Mouse (Mus musculus) stomach, postnatal 0 days (tissue): ENCODE measurements around the gene Gda. TPM values are rescaled to one million over a fixed set of nuclear protein-coding genes. Genes with fewer than 3 reads are reported as not detected.

Experiments used
- ATAC-seq: fragments of 200-750 bp; cut with Nextera tagmentation; 2 replicates; pipeline ENCODE4 v1.8.0; 2017; ENCODE audit not compliant: low FRiP score, low TSS enrichment
- DNase-seq: peaks from one replicate; pipeline ENCODE4 v3.0.0-alpha.2; 2016; ENCODE audit warnings: low spot score
- H3K27ac ChIP-seq: fragments of 300-500 bp; sonication (generic); replicated peaks from 2 replicates; pipeline ENCODE4 v1.5.1; 2014; ENCODE audit warnings: mild to moderate bottlenecking, control low read depth
- H3K27me3 ChIP-seq: fragments of 300-500 bp; sonication (generic); 2 replicates; pipeline ENCODE4 v1.6.1; 2014; ENCODE audit warnings: low read length; ENCODE audit not compliant: control insufficient read depth, insufficient read depth
- H3K36me3 ChIP-seq: fragments of 300-500 bp; sonication (generic); 2 replicates; pipeline ENCODE4 v1.6.1; 2014; ENCODE audit warnings: low read length, mixed read lengths; ENCODE audit not compliant: control insufficient read depth, insufficient read depth
- H3K4me1 ChIP-seq: fragments of 300-500 bp; sonication (generic); replicated peaks from 2 replicates; pipeline ENCODE4 v1.6.1; 2014; ENCODE audit warnings: antibody characterized with exemption; ENCODE audit not compliant: control insufficient read depth, insufficient read depth
- H3K4me2 ChIP-seq: fragments of 300-500 bp; sonication (generic); replicated peaks from 2 replicates; pipeline ENCODE4 v1.6.1; 2014; ENCODE audit warnings: low read depth, mild to moderate bottlenecking, control low read depth, moderate library complexity
- H3K4me3 ChIP-seq: fragments of 300-500 bp; sonication (generic); 2 replicates; pipeline ENCODE4 v1.5.1; 2014; ENCODE audit warnings: low read depth, low read length, control low read depth
- H3K9ac ChIP-seq: fragments of 300-500 bp; sonication (generic); 2 replicates; pipeline ENCODE4 v1.6.1; 2014; ENCODE audit warnings: mild to moderate bottlenecking, low read length, control low read depth, mixed read lengths
- H3K9me3 ChIP-seq: fragments of 300-500 bp; sonication (generic); 2 replicates; pipeline ENCODE4 v1.6.1; 2016; ENCODE audit warnings: low read length; ENCODE audit not compliant: control insufficient read depth
- CTCF ChIP-seq: IDR thresholded peaks from 2 replicates; pipeline ENCODE4 v1.5.1; 2016; ENCODE audit warnings: antibody characterized with exemption, low read depth, mild to moderate bottlenecking, moderate library complexity
- EP300 ChIP-seq: optimal IDR thresholded peaks from 2 replicates; pipeline ENCODE3; 2016; ENCODE audit warnings: antibody characterized with exemption
- WGBS: fragments of 180-500 bp; shearing (Covaris S2); extraction: QIAGEN DNeasy Blood & Tissue Kit; methylation state at CpG from one replicate; pipeline ENCODE4 v1.1.7; 2014; 5-methylcytosine and 5-hydroxymethylcytosine counted together
- polyA plus RNA-seq: library from polyadenylated mRNA; unstranded; fragments of >200 nt; fragmentation: Nextera tagmentation; extraction: Ambion mirVana; gene quantifications from 2 replicates; pipeline ENCODE4 v1.2.1, GENCODE M21; 2015

The Gda gene
- polyA plus RNA-seq, 1 experiment from 2014 or later, result 0.22 TPM

DNA sequence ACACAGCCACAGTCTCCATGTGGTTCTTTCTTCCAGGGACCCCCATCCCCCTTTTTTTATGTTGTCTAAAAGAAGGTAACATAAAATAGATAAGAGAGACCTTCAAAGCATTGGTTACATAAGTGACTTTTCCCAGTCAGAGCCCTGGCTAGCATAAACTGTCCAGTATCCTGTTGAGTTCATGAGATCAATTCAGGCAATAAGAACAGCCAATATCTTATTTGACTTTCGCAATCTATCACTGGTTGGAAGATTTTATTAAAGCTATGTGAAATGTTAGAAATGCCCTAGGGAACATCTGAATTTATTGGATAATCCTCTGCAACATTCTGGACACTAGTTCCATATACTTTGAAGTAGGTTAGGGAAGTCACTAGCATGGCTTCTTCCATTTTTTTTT is 7.8 kb upstream of the Gda start:
- TF ChIP-seq EP300 (no peak), CTCF (no peak)
- Histone ChIP-seq H3K27ac (no peak overlapping the region), H3K9ac (no peak overlapping the region), H3K4me1 (no peaks in the 10 kb centered on the region), H3K4me2 (no peak overlapping the region), H3K9me3 (no peaks in the 10 kb centered on the region), H3K27me3 (no peaks in the 10 kb centered on the region), H3K4me3 (no peak overlapping the region), H3K36me3 (no peaks in the 10 kb centered on the region)
- ATAC-seq (no peak), DNase-seq (no peak)
- 95% methylated on average over 1 of the region's 1 CpGs for WGBS

GRCm38 (mm10) chr19:21480053-21480419 is 6.8 kb upstream of the Gda start:
- Histone ChIP-seq H3K27ac (no peak overlapping the region), H3K9me3 (no peaks in the 10 kb centered on the region), H3K9ac (no peak overlapping the region), H3K4me2 (no peak overlapping the region), H3K4me3 (no peak overlapping the region), H3K27me3 (no peaks in the 10 kb centered on the region), H3K36me3 (no peaks in the 10 kb centered on the region), H3K4me1 (no peaks in the 10 kb centered on the region)
- TF ChIP-seq CTCF (no peak), EP300 (no peak)
- no peak for DNase-seq
- 41% methylated on average over 2 of the region's 2 CpGs for WGBS
- no peak for ATAC-seq

- Histone ChIP-seq H3K4me1 (no peaks in the 10 kb centered on the region), H3K4me3 (no peak overlapping the region), H3K9ac (no peak overlapping the region), H3K27me3 (no peaks in the 10 kb centered on the region), H3K4me2 (no peak overlapping the region), H3K27ac (no peak overlapping the region), H3K9me3 (no peaks in the 10 kb centered on the region), H3K36me3 (no peaks in the 10 kb centered on the region)
- WGBS, result 39% methylated on average over 18 of the region's 18 CpGs
- TF ChIP-seq EP300, result no peak
- no peak for TF ChIP-seq CTCF
- ATAC-seq, result no peak
- DNase-seq, result no peak
These were observed 6.2 kb upstream of the Gda start for GRCm38 (mm10) chr19:21479183-21480052.

DNA sequence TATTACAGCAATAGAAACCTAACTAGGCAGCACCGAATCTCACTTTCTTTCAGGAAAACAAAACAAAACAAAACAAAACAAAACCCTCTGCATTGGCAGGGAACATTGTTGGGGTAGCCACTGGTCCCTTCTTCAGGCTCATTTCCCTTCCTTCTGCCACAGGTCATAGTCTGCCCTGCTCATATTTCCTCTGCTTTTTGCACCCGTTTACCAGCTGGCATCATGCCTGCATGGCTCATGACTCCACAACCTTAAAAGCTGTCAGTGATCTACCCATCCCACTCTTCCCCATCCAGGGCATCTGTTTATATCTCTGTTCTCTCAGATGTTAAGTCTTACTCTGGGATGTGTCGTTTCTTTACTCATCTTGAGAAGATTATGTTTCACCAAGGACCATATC is 5.3 kb upstream of the Gda start:
- ATAC-seq (no peak), DNase-seq (no peak)
- Histone ChIP-seq H3K36me3 (no peaks in the 10 kb centered on the region), H3K4me3 (no peak overlapping the region), H3K27me3 (no peaks in the 10 kb centered on the region), H3K4me1 (no peaks in the 10 kb centered on the region), H3K9me3 (no peaks in the 10 kb centered on the region), H3K27ac (no peak overlapping the region), H3K4me2 (no peak overlapping the region), H3K9ac (no peak overlapping the region)
- WGBS, result 66% methylated on average over 3 of the region's 3 CpGs
- TF ChIP-seq EP300, result no peak
- no peak for TF ChIP-seq CTCF

GRCm38 (mm10) chr19:21477780-21478179 is 4.5 kb upstream of the Gda start:
- no peak overlapping the region for H3K9ac ChIP-seq
- H3K27me3 ChIP-seq, result no peaks in the 10 kb centered on the region
- H3K36me3 ChIP-seq, result no peaks in the 10 kb centered on the region
- no peak overlapping the region for H3K4me3 ChIP-seq
- no peaks in the 10 kb centered on the region for H3K4me1 ChIP-seq
- TF ChIP-seq CTCF (no peak), EP300 (no peak)
- H3K4me2 ChIP-seq, result no peak overlapping the region
- H3K9me3 ChIP-seq, result no peaks in the 10 kb centered on the region
- no peak overlapping the region for H3K27ac ChIP-seq
- ATAC-seq (no peak), DNase-seq (no peak)
- WGBS, result 75% methylated on average over 2 of the region's 2 CpGs

GRCm38 (mm10) chr19:21476782-21477181 is 3.5 kb upstream of the Gda start:
- Histone ChIP-seq H3K4me2 (no peak overlapping the region), H3K9me3 (no peaks in the 10 kb centered on the region), H3K27me3 (no peaks in the 10 kb centered on the region), H3K9ac (no peak overlapping the region), H3K27ac (no peak overlapping the region), H3K4me1 (no peaks in the 10 kb centered on the region), H3K4me3 (no peak overlapping the region), H3K36me3 (no peaks in the 10 kb centered on the region)
- TF ChIP-seq CTCF, result no peak
- no peak for TF ChIP-seq EP300
- DNase-seq (no peak), ATAC-seq (no peak)
- 50% methylated on average over 3 of the region's 3 CpGs for WGBS
